Mouse (Mus musculus): ENCODE results near the gene Akr1c19. TPM values are rescaled to one million over a fixed set of nuclear protein-coding genes. Genes with fewer than 3 reads are reported as not detected.
"Not testable (repeated sequence)": the region's sequence is repeated elsewhere in the genome, so short reads cannot be mapped to it uniquely, and the experiment has no call there.

Akr1c19 gene
- polyA plus RNA-seq (2015; fragmentation: Nextera tagmentation; extraction: Ambion mirVana): 6.3 and 8.2 TPM in 2 replicates

GRCm38 (mm10) chr13:4228441-4228840 is at the start of gene Akr1c19:
Gene Akr1c19, plus strand, starts transcription at chr13:4228700.
- Histone ChIP-seq H3K9me3 (ENCODE audit: control insufficient read depth, low read length) (no peaks in the 10 kb centered on the region), H3K4me2 (ENCODE audit: low read length) (no peak within 1 kb of the TSS), H3K27ac (ENCODE audit: low read depth, low read length) (no peak within 1 kb of the TSS), H3K4me3 (ENCODE audit: low read length) (no peak within 1 kb of the TSS), H3K36me3 (ENCODE audit: control insufficient read depth, insufficient read depth, low read length) (no peaks in the 10 kb centered on the region), H3K27me3 (replicated peaks; ENCODE audit: control insufficient read depth, insufficient read depth, low read length) (no peaks in the 10 kb centered on the region), H3K9ac (ENCODE audit: low read depth, low read length) (no peak within 1 kb of the TSS), H3K4me1 (ENCODE audit: control insufficient read depth, insufficient read depth, low read depth, low read length) (no peaks in the 10 kb centered on the region)
- 78% methylated on average over 1 of the region's 1 CpGs for WGBS
- ATAC-seq: no peak

DNA sequence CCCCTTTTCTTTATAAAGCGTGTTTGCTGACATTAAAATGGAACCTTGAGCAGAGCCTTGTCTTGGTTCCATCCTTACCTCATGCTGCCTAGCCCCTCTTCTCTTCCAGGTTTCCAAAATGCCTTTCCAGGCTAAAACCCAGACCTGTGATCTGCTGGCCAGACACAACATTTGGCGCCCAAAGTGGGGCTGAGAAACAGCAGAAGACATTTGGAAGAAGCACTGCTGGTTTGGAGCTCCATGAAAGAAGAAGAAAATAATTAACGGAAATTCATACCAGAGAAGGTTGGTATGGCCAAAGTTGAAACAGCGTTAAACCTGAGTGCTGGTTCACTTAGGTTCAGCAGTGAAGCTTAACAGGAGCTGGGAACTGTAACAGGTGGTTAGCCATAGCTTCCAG is 47.2 kb upstream of the Akr1c19 start:
- not testable (repeated sequence) for H3K36me3 ChIP-seq (ENCODE audit: control insufficient read depth, insufficient read depth, low read length); ATAC-seq; H3K4me2 ChIP-seq (ENCODE audit: low read length); H3K27ac ChIP-seq (ENCODE audit: low read depth, low read length); H3K9ac ChIP-seq (ENCODE audit: low read depth, low read length); H3K4me1 ChIP-seq (ENCODE audit: control insufficient read depth, insufficient read depth, low read depth, low read length); H3K9me3 ChIP-seq (ENCODE audit: control insufficient read depth, low read length); H3K27me3 ChIP-seq (replicated peaks; ENCODE audit: control insufficient read depth, insufficient read depth, low read length); H3K4me3 ChIP-seq (ENCODE audit: low read length)
- WGBS: 93% methylated on average over 4 of the region's 4 CpGs

DNA sequence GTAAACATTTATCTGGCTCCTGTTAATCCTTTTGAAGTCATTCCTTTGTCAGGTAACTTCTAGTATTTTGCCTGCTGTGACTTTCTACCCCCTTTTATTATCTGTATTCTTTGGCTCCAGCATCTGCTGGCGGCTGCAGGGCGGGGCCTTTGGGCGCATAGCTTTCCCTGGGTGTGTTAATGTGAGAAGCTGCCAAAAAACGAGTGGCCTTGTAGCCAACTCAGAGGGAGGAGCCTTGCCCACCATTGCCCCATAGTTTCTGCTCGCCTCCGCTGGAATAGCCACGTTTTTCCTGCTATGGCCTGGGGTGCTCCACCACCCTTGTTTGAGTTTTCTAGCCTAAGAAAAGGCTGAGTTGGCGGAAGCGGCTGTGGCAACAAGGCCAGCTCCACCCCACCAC is 45.4 kb upstream of the Akr1c19 start:
- H3K9me3 ChIP-seq (ENCODE audit: control insufficient read depth, low read length): no peaks in the 10 kb centered on the region; the same call in 1 of the 2 replicates
- no peak overlapping the region for H3K4me2 ChIP-seq (ENCODE audit: low read length)
- H3K27ac ChIP-seq (ENCODE audit: low read depth, low read length): no peak overlapping the region
- H3K4me3 ChIP-seq (ENCODE audit: low read length): no peak overlapping the region
- WGBS: 64% methylated on average over 9 of the region's 9 CpGs
- no peak for ATAC-seq
- H3K9ac ChIP-seq (ENCODE audit: low read depth, low read length): no peak overlapping the region
- H3K4me1 ChIP-seq (ENCODE audit: control insufficient read depth, insufficient read depth, low read depth, low read length): no peaks in the 10 kb centered on the region
- H3K27me3 ChIP-seq (replicated peaks; ENCODE audit: control insufficient read depth, insufficient read depth, low read length): no peaks in the 10 kb centered on the region
- no peaks in the 10 kb centered on the region for H3K36me3 ChIP-seq (ENCODE audit: control insufficient read depth, insufficient read depth, low read length)

DNA sequence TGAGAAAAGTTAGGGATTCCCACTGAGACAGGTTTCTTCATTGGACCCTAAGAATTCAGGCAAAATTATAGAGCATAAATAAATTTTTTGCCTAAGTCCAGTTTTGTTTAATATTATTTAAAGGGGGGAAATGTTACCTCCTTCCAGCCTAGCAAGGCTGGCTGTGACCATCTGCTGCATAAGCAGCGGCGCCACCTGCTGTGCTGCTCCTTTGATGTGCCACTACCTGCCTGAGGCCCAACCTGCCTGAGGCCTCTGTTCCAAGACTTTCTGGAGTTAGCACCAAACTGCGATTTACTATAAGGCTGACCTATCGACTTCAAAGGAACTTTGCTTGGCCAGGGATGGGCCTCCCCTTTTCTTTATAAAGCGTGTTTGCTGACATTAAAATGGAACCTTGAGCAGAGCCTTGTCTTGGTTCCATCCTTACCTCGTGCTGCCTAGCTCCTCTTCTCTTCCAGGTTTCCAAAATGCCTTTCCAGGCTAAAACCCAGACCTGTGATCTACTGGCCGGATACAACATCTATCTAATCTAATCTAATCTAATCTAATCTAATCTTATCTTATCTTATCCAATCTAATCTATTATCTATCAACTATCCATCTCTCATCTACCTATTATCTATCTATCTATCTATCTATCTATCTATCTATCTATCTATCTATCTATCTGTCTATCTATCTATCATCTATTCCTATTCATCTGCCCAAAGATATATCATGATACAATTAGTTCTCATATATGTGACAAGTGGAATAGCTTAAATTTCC is 41.7 kb upstream of the Akr1c19 start:
- not testable (repeated sequence) for H3K9me3 ChIP-seq (ENCODE audit: control insufficient read depth, low read length); H3K4me1 ChIP-seq (ENCODE audit: control insufficient read depth, insufficient read depth, low read depth, low read length); H3K27me3 ChIP-seq (replicated peaks; ENCODE audit: control insufficient read depth, insufficient read depth, low read length); ATAC-seq; H3K27ac ChIP-seq (ENCODE audit: low read depth, low read length); H3K9ac ChIP-seq (ENCODE audit: low read depth, low read length); H3K36me3 ChIP-seq (ENCODE audit: control insufficient read depth, insufficient read depth, low read length); H3K4me2 ChIP-seq (ENCODE audit: low read length); H3K4me3 ChIP-seq (ENCODE audit: low read length)
- WGBS: 89% methylated on average over 7 of the region's 7 CpGs

GRCm38 (mm10) chr13:4188174-4188573 is 40.3 kb upstream of the Akr1c19 start:
- ATAC-seq: no peak
- WGBS: 85% methylated on average over 2 of the region's 2 CpGs
- Histone ChIP-seq H3K9me3 (ENCODE audit: control insufficient read depth, low read length) (no peaks in the 10 kb centered on the region), H3K4me1 (ENCODE audit: control insufficient read depth, insufficient read depth, low read depth, low read length) (no peaks in the 10 kb centered on the region), H3K36me3 (ENCODE audit: control insufficient read depth, insufficient read depth, low read length) (no peaks in the 10 kb centered on the region), H3K4me2 (ENCODE audit: low read length) (no peak overlapping the region), H3K4me3 (ENCODE audit: low read length) (no peak overlapping the region), H3K27ac (ENCODE audit: low read depth, low read length) (no peak overlapping the region), H3K27me3 (replicated peaks; ENCODE audit: control insufficient read depth, insufficient read depth, low read length) (no peaks in the 10 kb centered on the region), H3K9ac (ENCODE audit: low read depth, low read length) (no peak overlapping the region)

GRCm38 (mm10) chr13:4190904-4191303 is 37.6 kb upstream of the Akr1c19 start, which contains the start of gene Akr1c13:
Gene Akr1c13, plus strand, starts transcription at chr13:4191150.
- H3K4me2 ChIP-seq (ENCODE audit: low read length): no peak within 1 kb of the TSS
- 61% methylated on average over 3 of the region's 3 CpGs for WGBS

GRCm38 (mm10) chr13:4192511-4192910 is 36.0 kb upstream of the Akr1c19 start:
- 83% methylated on average over 3 of the region's 3 CpGs for WGBS
- Histone ChIP-seq H3K4me1 (ENCODE audit: control insufficient read depth, insufficient read depth, low read depth, low read length) (no peaks in the 10 kb centered on the region), H3K4me3 (ENCODE audit: low read length) (no peak overlapping the region), H3K27me3 (replicated peaks; ENCODE audit: control insufficient read depth, insufficient read depth, low read length) (no peaks in the 10 kb centered on the region), H3K9ac (ENCODE audit: low read depth, low read length) (no peak overlapping the region), H3K36me3 (ENCODE audit: control insufficient read depth, insufficient read depth, low read length) (no peaks in the 10 kb centered on the region), H3K9me3 (ENCODE audit: control insufficient read depth, low read length) (no peaks in the 10 kb centered on the region), H3K4me2 (ENCODE audit: low read length) (no peak overlapping the region), H3K27ac (ENCODE audit: low read depth, low read length) (no peak overlapping the region)
- ATAC-seq: no peak

More at GRCm38 (mm10) chr13:4190904-4191303, 37.6 kb upstream of the Akr1c19 start, which contains the start of gene Akr1c13:
- ATAC-seq: no peak
- Histone ChIP-seq H3K27me3 (replicated peaks; ENCODE audit: control insufficient read depth, insufficient read depth, low read length) (no peaks in the 10 kb centered on the region), H3K36me3 (ENCODE audit: control insufficient read depth, insufficient read depth, low read length) (no peaks in the 10 kb centered on the region), H3K27ac (ENCODE audit: low read depth, low read length) (no peak within 1 kb of the TSS), H3K9me3 (ENCODE audit: control insufficient read depth, low read length) (no peaks in the 10 kb centered on the region), H3K4me3 (ENCODE audit: low read length) (no peak within 1 kb of the TSS), H3K9ac (ENCODE audit: low read depth, low read length) (no peak within 1 kb of the TSS), H3K4me1 (ENCODE audit: control insufficient read depth, insufficient read depth, low read depth, low read length) (no peaks in the 10 kb centered on the region)

- 44% methylated on average over 1 of the region's 1 CpGs for WGBS
- no peaks in the 10 kb centered on the region for H3K4me1 ChIP-seq (ENCODE audit: control insufficient read depth, insufficient read depth, low read depth, low read length)
- H3K4me2 ChIP-seq (ENCODE audit: low read length): no peak overlapping the region
- H3K27ac ChIP-seq (ENCODE audit: low read depth, low read length): no peak overlapping the region
- no peak overlapping the region for H3K4me3 ChIP-seq (ENCODE audit: low read length)
- no peak for ATAC-seq
- H3K36me3 ChIP-seq (ENCODE audit: control insufficient read depth, insufficient read depth, low read length): no peaks in the 10 kb centered on the region
- no peaks in the 10 kb centered on the region for H3K27me3 ChIP-seq (replicated peaks; ENCODE audit: control insufficient read depth, insufficient read depth, low read length)
- no peaks in the 10 kb centered on the region for H3K9me3 ChIP-seq (ENCODE audit: control insufficient read depth, low read length)
- H3K9ac ChIP-seq (ENCODE audit: low read depth, low read length): no peak overlapping the region
These were observed 22.2 kb upstream of the Akr1c19 start for GRCm38 (mm10) chr13:4206147-4206903.

DNA sequence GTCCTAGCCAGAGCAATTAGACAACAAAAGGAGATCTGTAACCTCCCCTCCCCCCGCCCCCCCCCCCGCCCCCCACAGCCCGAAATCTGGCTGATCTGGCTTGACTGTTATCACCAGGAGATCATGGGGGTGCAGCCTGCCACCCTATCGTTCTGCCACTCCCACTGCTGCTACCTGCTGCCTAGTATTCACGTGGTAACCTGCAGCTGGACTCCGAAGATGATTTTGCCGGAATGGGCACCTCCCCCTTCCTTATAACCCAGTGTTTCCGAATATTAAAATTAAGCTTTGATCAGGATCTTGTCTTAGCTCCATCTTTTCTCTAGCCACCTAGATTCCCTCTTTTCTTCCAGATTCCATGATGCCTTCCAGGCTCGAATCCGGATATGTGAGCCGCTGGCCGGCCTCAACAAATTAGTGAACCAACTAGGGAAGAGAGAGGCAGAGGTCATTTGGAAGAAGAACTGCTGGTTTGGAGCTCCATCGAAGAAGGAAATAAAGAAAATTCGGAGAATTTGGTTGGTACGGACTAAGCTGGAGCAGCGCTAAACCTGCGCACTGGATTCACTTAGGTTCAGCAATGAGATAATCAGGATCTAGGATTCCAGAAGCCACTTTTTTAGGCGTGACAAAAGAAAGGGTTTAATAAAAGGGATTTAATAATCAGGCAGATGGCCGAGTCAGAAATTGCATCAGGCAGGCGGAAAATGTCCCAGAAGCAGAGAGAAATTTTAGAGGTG is 16.8 kb upstream of the Akr1c19 start:
- Histone ChIP-seq H3K4me1 (ENCODE audit: control insufficient read depth, insufficient read depth, low read depth, low read length) (no peaks in the 10 kb centered on the region), H3K9me3 (ENCODE audit: control insufficient read depth, low read length) (no peaks in the 10 kb centered on the region), H3K9ac (ENCODE audit: low read depth, low read length) (no peak overlapping the region), H3K36me3 (ENCODE audit: control insufficient read depth, insufficient read depth, low read length) (no peaks in the 10 kb centered on the region), H3K4me2 (ENCODE audit: low read length) (no peak overlapping the region), H3K4me3 (ENCODE audit: low read length) (no peak overlapping the region), H3K27me3 (replicated peaks; ENCODE audit: control insufficient read depth, insufficient read depth, low read length) (no peaks in the 10 kb centered on the region), H3K27ac (ENCODE audit: low read depth, low read length) (no peak overlapping the region)
- no peak for ATAC-seq
- 73% methylated on average over 18 of the region's 20 CpGs for WGBS

Data from hindbrain, embryonic 16.5 days (tissue).